Mouse (Mus musculus): ENCODE data around the gene Sash3. TPM values are rescaled to one million over a fixed set of nuclear protein-coding genes. Genes with fewer than 3 reads are reported as not detected.
A peak's percentile ranks its signal among the peaks of the same experiment; 100 is the strongest.

Gene Sash3
- polyA plus RNA-seq, 1 experiment from 2014 or later, result 2.1 TPM

DNA sequence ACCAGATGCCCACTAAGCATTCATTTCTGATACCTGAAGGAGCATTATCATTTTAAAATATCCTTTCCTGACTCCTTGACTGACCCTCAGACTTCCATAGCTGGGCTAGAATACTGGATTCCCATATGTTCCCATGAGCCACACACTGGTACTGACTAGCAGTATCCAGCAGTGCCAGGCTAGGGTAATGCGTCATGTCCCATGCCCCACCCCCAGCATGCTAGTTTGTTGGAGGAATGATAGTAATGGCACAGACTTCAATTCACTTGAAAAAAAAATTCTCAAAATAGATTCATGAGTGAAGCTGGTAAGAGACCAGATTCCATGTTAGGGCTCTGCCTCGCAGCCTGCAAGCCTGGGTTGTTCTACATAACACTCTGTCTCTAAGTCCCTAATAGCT lies 52.8 kb downstream of the Sash3 start:
- no peak overlapping the region for H3K4me2 ChIP-seq (replicated peaks; ENCODE audit: low read depth)
- no peaks in the 10 kb centered on the region for H3K4me1 ChIP-seq (replicated peaks; ENCODE audit: control insufficient read depth, insufficient read depth, low read length)
- H3K27me3 ChIP-seq (replicated peaks; ENCODE audit: control insufficient read depth, insufficient read depth, low read length), result no peaks in the 10 kb centered on the region
- TF ChIP-seq CTCF (IDR thresholded peaks at IDR 0.05; ENCODE audit: low read depth), result no peak
- WGBS, result 82% methylated on average over 2 of the region's 2 CpGs
- H3K4me3 ChIP-seq (ENCODE audit: low read depth, low read length), result no peak overlapping the region
- ATAC-seq, result no peak
- H3K27ac ChIP-seq (ENCODE audit: low read depth, low read length), result no peak overlapping the region
- H3K36me3 ChIP-seq (ENCODE audit: control insufficient read depth, insufficient read depth), result peaks cover 4% of the 10 kb centered on the region; the same call in 1 of the 2 replicates
- H3K9ac ChIP-seq (ENCODE audit: low read depth, low read length), result no peak overlapping the region
- H3K9me3 ChIP-seq (ENCODE audit: control insufficient read depth), result no peaks in the 10 kb centered on the region

DNA sequence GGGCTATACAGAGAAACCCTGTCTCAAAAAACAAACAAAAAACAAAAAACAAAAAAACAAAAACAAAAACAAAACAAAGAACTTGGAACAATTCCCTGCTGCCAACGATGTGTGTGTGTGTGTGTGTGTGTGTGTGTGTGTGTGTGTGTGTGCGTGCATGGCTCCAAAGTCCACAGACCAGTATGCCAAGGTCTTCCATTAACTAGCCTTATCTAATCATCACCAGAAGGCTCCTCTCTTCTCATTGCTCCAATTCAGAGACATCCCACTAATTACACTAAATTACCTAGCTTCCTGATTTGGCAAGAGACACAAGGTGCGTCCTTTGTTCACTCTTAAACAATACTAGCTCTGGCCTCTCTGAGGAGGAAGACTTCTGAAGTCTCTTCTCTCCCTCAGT lies 54.5 kb downstream of the Sash3 start:
- 41% methylated on average over 3 of the region's 3 CpGs for WGBS
- TF ChIP-seq CTCF (IDR thresholded peaks at IDR 0.05; ENCODE audit: low read depth), result no peak
- Histone ChIP-seq H3K27me3 (replicated peaks; ENCODE audit: control insufficient read depth, insufficient read depth, low read length) (no peaks in the 10 kb centered on the region), H3K27ac (ENCODE audit: low read depth, low read length) (no peak overlapping the region), H3K4me3 (ENCODE audit: low read depth, low read length) (no peak overlapping the region), H3K4me1 (replicated peaks; ENCODE audit: control insufficient read depth, insufficient read depth, low read length) (no peaks in the 10 kb centered on the region), H3K36me3 (ENCODE audit: control insufficient read depth, insufficient read depth) (peaks cover 4% of the 10 kb centered on the region; the same call in 1 of the 2 replicates), H3K9me3 (ENCODE audit: control insufficient read depth) (no peaks in the 10 kb centered on the region), H3K9ac (ENCODE audit: low read depth, low read length) (no peak overlapping the region), H3K4me2 (replicated peaks; ENCODE audit: low read depth) (no peak overlapping the region)
- ATAC-seq, result peak; percentile 52; the same call in 1 of the 2 replicates

DNA sequence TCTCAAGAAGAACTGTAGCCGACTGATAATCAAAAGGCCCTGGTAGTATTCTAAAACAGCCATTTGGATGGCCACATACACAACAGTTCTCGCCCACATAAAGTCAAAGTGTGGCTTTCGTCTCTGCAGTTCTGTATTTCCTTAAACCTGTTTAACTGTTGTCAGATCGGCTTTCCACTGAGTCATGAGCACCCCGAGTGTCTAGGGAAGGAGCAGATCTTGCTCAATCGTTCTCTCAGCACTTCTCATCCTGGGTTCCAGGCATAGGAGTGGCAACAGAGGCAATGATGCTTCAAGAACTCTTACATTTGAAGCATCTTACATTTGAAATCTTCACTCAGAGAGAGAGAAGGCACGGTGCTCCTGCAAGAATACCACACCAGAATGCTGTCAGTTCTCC lies 55.7 kb downstream of the Sash3 start:
- WGBS, result 76% methylated on average over 7 of the region's 7 CpGs
- Histone ChIP-seq H3K9me3 (ENCODE audit: control insufficient read depth) (no peaks in the 10 kb centered on the region), H3K27ac (ENCODE audit: low read depth, low read length) (no peak overlapping the region), H3K27me3 (replicated peaks; ENCODE audit: control insufficient read depth, insufficient read depth, low read length) (no peaks in the 10 kb centered on the region), H3K9ac (ENCODE audit: low read depth, low read length) (no peak overlapping the region), H3K36me3 (ENCODE audit: control insufficient read depth, insufficient read depth) (peaks cover 4% of the 10 kb centered on the region; the same call in 1 of the 2 replicates), H3K4me3 (ENCODE audit: low read depth, low read length) (no peak overlapping the region), H3K4me2 (replicated peaks; ENCODE audit: low read depth) (no peak overlapping the region), H3K4me1 (replicated peaks; ENCODE audit: control insufficient read depth, insufficient read depth, low read length) (no peaks in the 10 kb centered on the region)
- ATAC-seq, result no peak
- no peak for TF ChIP-seq CTCF (IDR thresholded peaks at IDR 0.05; ENCODE audit: low read depth)

DNA sequence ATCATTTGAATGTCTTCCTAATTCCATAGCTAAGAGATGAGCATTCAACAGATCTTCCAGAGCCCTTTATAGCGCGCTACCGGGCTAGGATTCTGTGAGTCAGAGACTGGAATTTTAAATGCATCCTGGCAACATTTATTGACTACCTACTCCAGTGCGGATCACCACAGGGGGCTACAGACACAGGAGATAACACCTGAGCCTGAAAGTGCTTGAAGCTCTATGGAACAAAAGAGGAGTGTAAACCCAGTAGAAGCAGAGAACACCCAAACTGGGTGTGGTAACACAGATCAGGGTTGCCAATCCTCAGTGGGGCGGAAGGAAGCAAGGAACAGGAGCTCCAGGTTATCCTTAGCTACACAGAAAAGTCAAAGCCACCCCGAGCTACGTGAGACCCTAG lies 56.2 kb downstream of the Sash3 start:
- Histone ChIP-seq H3K27ac (ENCODE audit: low read depth, low read length) (no peak overlapping the region), H3K36me3 (ENCODE audit: control insufficient read depth, insufficient read depth) (peaks cover 4% of the 10 kb centered on the region; the same call in 1 of the 2 replicates), H3K9me3 (ENCODE audit: control insufficient read depth) (no peaks in the 10 kb centered on the region), H3K9ac (ENCODE audit: low read depth, low read length) (no peak overlapping the region), H3K4me2 (replicated peaks; ENCODE audit: low read depth) (no peak overlapping the region), H3K27me3 (replicated peaks; ENCODE audit: control insufficient read depth, insufficient read depth, low read length) (no peaks in the 10 kb centered on the region), H3K4me1 (replicated peaks; ENCODE audit: control insufficient read depth, insufficient read depth, low read length) (no peaks in the 10 kb centered on the region), H3K4me3 (ENCODE audit: low read depth, low read length) (no peak overlapping the region)
- no peak for ATAC-seq
- no peak for TF ChIP-seq CTCF (IDR thresholded peaks at IDR 0.05; ENCODE audit: low read depth)
- WGBS, result 82% methylated on average over 7 of the region's 7 CpGs

DNA sequence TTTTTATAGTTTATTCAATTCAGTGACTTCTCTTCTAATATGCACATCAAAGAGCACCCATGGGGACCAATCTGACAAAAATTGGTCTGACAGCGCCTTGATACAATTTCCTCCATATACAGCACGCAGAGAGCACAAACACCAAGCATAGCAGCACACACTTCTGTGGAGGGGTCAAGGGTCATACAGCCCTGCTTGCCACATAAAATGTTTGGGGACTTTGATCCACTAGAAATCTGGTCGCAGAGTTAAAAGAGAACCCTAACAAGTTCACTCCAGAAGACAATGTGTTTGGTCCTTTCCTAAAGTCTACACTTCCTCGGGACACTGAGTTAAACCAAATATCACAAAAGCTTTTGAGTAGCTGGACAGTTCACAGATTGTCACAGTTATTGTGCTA lies 56.8 kb downstream of the Sash3 start:
- H3K27me3 ChIP-seq (replicated peaks; ENCODE audit: control insufficient read depth, insufficient read depth, low read length), result no peaks in the 10 kb centered on the region
- ATAC-seq, result no peak
- WGBS, result 45% methylated on average over 4 of the region's 4 CpGs
- H3K36me3 ChIP-seq (ENCODE audit: control insufficient read depth, insufficient read depth), result peaks cover 4% of the 10 kb centered on the region; the same call in 1 of the 2 replicates
- H3K9ac ChIP-seq (ENCODE audit: low read depth, low read length), result no peak overlapping the region
- H3K4me2 ChIP-seq (replicated peaks; ENCODE audit: low read depth), result peak overlapping the region; percentile 38; the same call in 1 of the 2 replicates
- H3K4me3 ChIP-seq (ENCODE audit: low read depth, low read length), result no peak overlapping the region
- no peaks in the 10 kb centered on the region for H3K9me3 ChIP-seq (ENCODE audit: control insufficient read depth)
- H3K27ac ChIP-seq (ENCODE audit: low read depth, low read length), result no peak overlapping the region
- H3K4me1 ChIP-seq (replicated peaks; ENCODE audit: control insufficient read depth, insufficient read depth, low read length), result no peaks in the 10 kb centered on the region
- no peak for TF ChIP-seq CTCF (IDR thresholded peaks at IDR 0.05; ENCODE audit: low read depth)

DNA sequence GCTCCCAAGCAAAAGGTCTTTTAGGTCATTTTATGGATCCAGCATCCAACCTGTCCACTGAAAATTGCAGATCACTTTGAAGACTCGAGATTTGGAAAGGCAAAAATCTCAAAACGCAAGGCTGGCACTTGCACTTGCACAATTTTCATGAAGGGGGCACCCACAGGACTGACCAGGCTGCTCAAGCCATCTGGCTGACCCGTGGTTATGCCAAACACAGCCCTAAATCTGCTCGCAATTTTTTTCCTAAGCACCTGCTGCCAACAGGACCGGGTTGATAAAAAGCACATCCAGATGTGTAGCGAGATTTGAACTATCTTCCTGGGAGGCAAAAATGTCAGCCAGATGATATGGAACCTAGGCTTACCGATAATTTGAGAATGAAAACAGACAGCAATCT lies 57.5 kb downstream of the Sash3 start:
- H3K4me2 ChIP-seq (replicated peaks; ENCODE audit: low read depth), result peak overlapping the region; percentile 38
- no peaks in the 10 kb centered on the region for H3K9me3 ChIP-seq (ENCODE audit: control insufficient read depth)
- no peak overlapping the region for H3K27ac ChIP-seq (ENCODE audit: low read depth, low read length)
- H3K36me3 ChIP-seq (ENCODE audit: control insufficient read depth, insufficient read depth), result peaks cover 4% of the 10 kb centered on the region; the same call in 1 of the 2 replicates
- no peak overlapping the region for H3K9ac ChIP-seq (ENCODE audit: low read depth, low read length)
- H3K4me1 ChIP-seq (replicated peaks; ENCODE audit: control insufficient read depth, insufficient read depth, low read length), result no peaks in the 10 kb centered on the region
- H3K27me3 ChIP-seq (replicated peaks; ENCODE audit: control insufficient read depth, insufficient read depth, low read length), result no peaks in the 10 kb centered on the region
- 73% methylated on average over 7 of the region's 7 CpGs for WGBS
- ATAC-seq, result no peak
- H3K4me3 ChIP-seq (ENCODE audit: low read depth, low read length), result no peak overlapping the region
- TF ChIP-seq CTCF (IDR thresholded peaks at IDR 0.05; ENCODE audit: low read depth), result no peak

DNA sequence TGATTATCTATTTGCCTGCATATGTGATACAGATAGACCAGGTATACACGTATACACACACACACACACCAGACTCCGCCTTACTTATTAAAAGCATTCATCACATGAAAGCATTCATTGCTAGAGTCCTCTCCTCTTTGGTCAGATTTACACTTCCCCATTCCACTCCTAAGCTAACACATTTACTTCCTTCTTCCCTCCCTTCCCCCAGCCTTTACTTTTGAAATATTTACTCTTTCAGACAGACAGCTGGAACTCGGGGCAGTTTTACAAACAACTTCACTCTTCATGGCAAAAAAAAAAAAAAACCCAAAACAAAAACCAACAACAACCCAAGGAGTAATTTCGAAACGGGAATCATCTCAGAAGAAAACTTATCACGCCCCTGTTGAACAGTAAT lies 58.2 kb downstream of the Sash3 start:
- Histone ChIP-seq H3K27me3 (replicated peaks; ENCODE audit: control insufficient read depth, insufficient read depth, low read length) (no peaks in the 10 kb centered on the region), H3K36me3 (ENCODE audit: control insufficient read depth, insufficient read depth) (peaks cover 4% of the 10 kb centered on the region; the same call in 1 of the 2 replicates), H3K27ac (ENCODE audit: low read depth, low read length) (0 out of 2 replicates have a peak overlapping the region, but pooled peaks have one; percentile 46), H3K4me2 (replicated peaks; ENCODE audit: low read depth) (peak overlapping the region; percentile 6; the same call in 1 of the 2 replicates), H3K9ac (ENCODE audit: low read depth, low read length) (no peak overlapping the region), H3K4me1 (replicated peaks; ENCODE audit: control insufficient read depth, insufficient read depth, low read length) (no peaks in the 10 kb centered on the region), H3K9me3 (ENCODE audit: control insufficient read depth) (no peaks in the 10 kb centered on the region), H3K4me3 (ENCODE audit: low read depth, low read length) (no peak overlapping the region)
- TF ChIP-seq CTCF (IDR thresholded peaks at IDR 0.05; ENCODE audit: low read depth), result no peak
- WGBS, result 45% methylated on average over 6 of the region's 6 CpGs
- no peak for ATAC-seq
